Mouse (Mus musculus): ENCODE data around the gene Mmp21. TPM values are rescaled to one million over a fixed set of nuclear protein-coding genes. Genes with fewer than 3 reads are reported as not detected.

Mmp21 gene
- polyA plus RNA-seq, 1 experiment from 2014 or later, result not detected

GRCm38 (mm10) chr7:133638306-133638705, 41.6 kb downstream of the Mmp21 start:
- no peak overlapping the region for H3K27ac ChIP-seq (ENCODE audit: low read depth, low read length)
- H3K4me2 ChIP-seq, result peak overlapping the region; percentile 93
- no peaks in the 10 kb centered on the region for H3K9me3 ChIP-seq (ENCODE audit: control insufficient read depth, low read length)
- H3K27me3 ChIP-seq (replicated peaks; ENCODE audit: control insufficient read depth, insufficient read depth, low read length), result no peaks in the 10 kb centered on the region
- H3K9ac ChIP-seq (ENCODE audit: low read depth, low read length), result peak overlapping the region; percentile 92
- ATAC-seq (replicated peaks; ENCODE audit: low FRiP score), result no peak
- WGBS, result 5% methylated on average over 13 of the region's 13 CpGs
- no peaks in the 10 kb centered on the region; the same call in 1 of the 2 replicates for H3K4me1 ChIP-seq (replicated peaks; ENCODE audit: control insufficient read depth, insufficient read depth, low read length)
- H3K4me3 ChIP-seq (ENCODE audit: low read depth, low read length), result peak overlapping the region; percentile 98
- no peak for DNase-seq (ENCODE audit: low spot score)
- peaks cover 19% of the 10 kb centered on the region for H3K36me3 ChIP-seq (ENCODE audit: control insufficient read depth, insufficient read depth, low read length)

DNA sequence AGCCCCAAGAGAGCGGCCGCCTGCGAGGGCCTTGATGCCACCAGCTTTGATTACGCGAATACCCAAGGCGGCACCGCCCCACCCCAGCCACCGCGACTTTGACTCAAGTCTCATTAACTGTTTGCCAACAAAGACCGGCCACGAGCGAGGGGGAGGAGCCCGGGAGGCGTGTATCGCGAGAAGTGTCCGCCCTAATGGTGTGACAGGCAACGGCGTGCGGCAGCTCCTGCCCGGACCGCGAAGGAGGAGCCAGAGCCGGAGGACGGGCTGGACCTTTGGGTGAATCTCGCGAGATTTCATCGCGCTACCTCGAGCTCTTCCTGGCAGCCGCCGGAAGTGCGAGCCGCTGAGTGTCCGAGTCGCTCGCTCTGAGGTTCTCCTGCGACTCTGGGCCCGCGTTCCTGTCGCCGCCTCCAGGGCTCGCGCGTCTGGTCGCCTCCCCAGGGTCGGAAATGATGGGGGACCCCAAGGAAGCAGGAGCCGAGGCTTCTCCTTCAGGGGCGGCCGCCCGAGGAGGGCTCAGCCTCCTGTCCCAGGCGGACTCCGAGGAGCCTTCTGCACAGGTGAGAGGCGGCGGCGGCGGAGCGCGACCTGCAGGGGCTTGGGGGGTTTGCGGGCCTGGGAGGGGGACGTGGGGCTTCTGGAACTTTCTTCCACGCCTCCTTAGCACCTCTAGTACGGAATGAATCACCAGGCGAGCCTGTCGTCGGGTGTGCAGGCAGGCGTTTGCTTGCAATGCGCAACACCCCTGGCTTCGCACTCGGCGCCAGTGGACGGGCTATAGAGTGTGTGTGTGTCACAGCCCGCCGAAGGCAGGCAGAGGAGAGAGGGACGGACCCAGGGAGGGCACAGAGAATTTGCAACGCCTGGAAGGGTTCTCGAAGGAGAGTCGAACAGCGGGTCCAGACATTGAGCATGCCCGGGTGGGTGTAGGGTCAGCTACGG, 42.2 kb downstream of the Mmp21 start, which contains the start of gene Edrf1:
TSS of gene Edrf1 (plus strand) at position 183 of the 945 bp plus-strand sequence.
- peak within 1 kb of the TSS; percentile 98 for H3K4me3 ChIP-seq (ENCODE audit: low read depth, low read length)
- H3K9me3 ChIP-seq (ENCODE audit: control insufficient read depth, low read length), result no peaks in the 10 kb centered on the region
- H3K9ac ChIP-seq (ENCODE audit: low read depth, low read length), result peak within 1 kb of the TSS; percentile 92
- no peaks in the 10 kb centered on the region for H3K27me3 ChIP-seq (replicated peaks; ENCODE audit: control insufficient read depth, insufficient read depth, low read length)
- DNase-seq (ENCODE audit: low spot score) (peak; percentile 98), ATAC-seq (replicated peaks; ENCODE audit: low FRiP score) (peak; percentile 97)
- under 1% methylated on average over 81 of the region's 81 CpGs for WGBS
- H3K4me1 ChIP-seq (replicated peaks; ENCODE audit: control insufficient read depth, insufficient read depth, low read length), result no peaks in the 10 kb centered on the region; the same call in 1 of the 2 replicates
- peak within 1 kb of the TSS; percentile 80 for H3K27ac ChIP-seq (ENCODE audit: low read depth, low read length)
- H3K36me3 ChIP-seq (ENCODE audit: control insufficient read depth, insufficient read depth, low read length), result peaks cover 14% of the 10 kb centered on the region
- peak within 1 kb of the TSS; percentile 93 for H3K4me2 ChIP-seq

- DNase-seq (ENCODE audit: low spot score), result peak; percentile 76
- H3K27ac ChIP-seq (ENCODE audit: low read depth, low read length), result peak overlapping the region; percentile 80
- H3K27me3 ChIP-seq (replicated peaks; ENCODE audit: control insufficient read depth, insufficient read depth, low read length), result no peaks in the 10 kb centered on the region
- WGBS, result 2% methylated on average over 21 of the region's 21 CpGs
- H3K36me3 ChIP-seq (ENCODE audit: control insufficient read depth, insufficient read depth, low read length), result peaks cover 7% of the 10 kb centered on the region
- H3K4me2 ChIP-seq, result peak overlapping the region; percentile 93
- H3K9ac ChIP-seq (ENCODE audit: low read depth, low read length), result peak overlapping the region; percentile 74
- no peaks in the 10 kb centered on the region for H3K9me3 ChIP-seq (ENCODE audit: control insufficient read depth, low read length)
- H3K4me1 ChIP-seq (replicated peaks; ENCODE audit: control insufficient read depth, insufficient read depth, low read length), result no peaks in the 10 kb centered on the region; the same call in 1 of the 2 replicates
- peak overlapping the region; percentile 98 for H3K4me3 ChIP-seq (ENCODE audit: low read depth, low read length)
- ATAC-seq (replicated peaks; ENCODE audit: low FRiP score), result peak; percentile 25
Observed at GRCm38 (mm10) chr7:133636738-133637352, 43.0 kb downstream of the Mmp21 start.

GRCm38 (mm10) chr7:133634932-133635650, 44.8 kb downstream of the Mmp21 start:
- no peak for DNase-seq (ENCODE audit: low spot score)
- H3K4me1 ChIP-seq (replicated peaks; ENCODE audit: control insufficient read depth, insufficient read depth, low read length), result no peaks in the 10 kb centered on the region; the same call in 1 of the 2 replicates
- H3K36me3 ChIP-seq (ENCODE audit: control insufficient read depth, insufficient read depth, low read length), result no peaks in the 10 kb centered on the region
- no peaks in the 10 kb centered on the region for H3K9me3 ChIP-seq (ENCODE audit: control insufficient read depth, low read length)
- no peak for ATAC-seq (replicated peaks; ENCODE audit: low FRiP score)
- H3K27ac ChIP-seq (ENCODE audit: low read depth, low read length), result no peak overlapping the region
- no peak overlapping the region for H3K4me2 ChIP-seq
- WGBS, result 62% methylated on average over 10 of the region's 12 CpGs
- no peak overlapping the region for H3K9ac ChIP-seq (ENCODE audit: low read depth, low read length)
- H3K27me3 ChIP-seq (replicated peaks; ENCODE audit: control insufficient read depth, insufficient read depth, low read length), result no peaks in the 10 kb centered on the region
- no peak overlapping the region for H3K4me3 ChIP-seq (ENCODE audit: low read depth, low read length)

DNA sequence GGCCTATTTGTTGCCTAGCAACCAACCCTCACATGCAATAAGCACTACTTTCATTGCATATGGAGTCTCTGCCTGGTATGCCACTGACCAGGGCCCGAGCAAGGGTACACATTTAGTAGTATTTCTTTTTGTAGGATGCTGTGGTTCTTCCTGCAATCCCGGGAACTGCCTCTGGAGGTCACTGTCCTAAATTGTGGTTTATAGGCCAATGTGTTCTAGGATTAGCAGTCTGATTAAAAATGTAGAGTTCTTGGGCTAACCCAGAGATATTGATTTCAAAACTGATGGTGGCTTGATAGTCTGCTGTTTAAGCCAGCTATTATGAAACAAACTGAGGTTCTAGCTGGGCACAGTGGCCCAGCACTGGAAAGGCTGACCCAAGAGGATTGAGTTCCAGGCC, 47.4 kb downstream of the Mmp21 start:
- H3K4me3 ChIP-seq (ENCODE audit: low read depth, low read length), result no peak overlapping the region
- no peaks in the 10 kb centered on the region for H3K36me3 ChIP-seq (ENCODE audit: control insufficient read depth, insufficient read depth, low read length)
- H3K4me2 ChIP-seq, result no peak overlapping the region
- no peaks in the 10 kb centered on the region for H3K27me3 ChIP-seq (replicated peaks; ENCODE audit: control insufficient read depth, insufficient read depth, low read length)
- ATAC-seq (replicated peaks; ENCODE audit: low FRiP score) (no peak), DNase-seq (ENCODE audit: low spot score) (peak; percentile 36)
- no peaks in the 10 kb centered on the region for H3K9me3 ChIP-seq (ENCODE audit: control insufficient read depth, low read length)
- no peak overlapping the region for H3K27ac ChIP-seq (ENCODE audit: low read depth, low read length)
- 25% methylated on average over 2 of the region's 2 CpGs for WGBS
- no peak overlapping the region for H3K9ac ChIP-seq (ENCODE audit: low read depth, low read length)
- no peaks in the 10 kb centered on the region for H3K4me1 ChIP-seq (replicated peaks; ENCODE audit: control insufficient read depth, insufficient read depth, low read length)

DNA sequence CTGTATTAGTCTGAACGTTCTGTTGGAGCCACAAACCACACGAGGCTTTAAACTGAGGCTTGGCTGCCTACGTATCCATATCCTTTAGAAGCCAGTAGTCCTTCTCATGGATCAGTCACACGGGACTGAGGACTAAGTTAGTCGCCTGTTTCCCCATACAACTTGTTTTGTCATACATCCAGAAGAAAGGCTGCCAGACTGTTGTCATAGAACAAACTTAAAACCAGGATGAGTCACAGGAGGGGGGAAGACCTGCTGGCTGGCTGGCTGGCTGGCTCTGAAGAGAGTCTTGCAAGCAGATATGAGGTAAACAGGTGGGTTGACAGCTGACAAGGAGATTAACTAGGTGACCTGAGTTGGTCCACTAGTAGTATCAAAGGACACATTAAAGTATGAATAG, 49.0 kb downstream of the Mmp21 start:
- no peak overlapping the region for H3K4me3 ChIP-seq (ENCODE audit: low read depth, low read length)
- H3K36me3 ChIP-seq (ENCODE audit: control insufficient read depth, insufficient read depth, low read length), result no peaks in the 10 kb centered on the region
- H3K27me3 ChIP-seq (replicated peaks; ENCODE audit: control insufficient read depth, insufficient read depth, low read length), result no peaks in the 10 kb centered on the region
- no peak for ATAC-seq (replicated peaks; ENCODE audit: low FRiP score)
- no peak for DNase-seq (ENCODE audit: low spot score)
- H3K9ac ChIP-seq (ENCODE audit: low read depth, low read length), result no peak overlapping the region
- H3K27ac ChIP-seq (ENCODE audit: low read depth, low read length), result no peak overlapping the region
- no peaks in the 10 kb centered on the region for H3K4me1 ChIP-seq (replicated peaks; ENCODE audit: control insufficient read depth, insufficient read depth, low read length)
- WGBS, result 73% methylated on average over 5 of the region's 5 CpGs
- H3K4me2 ChIP-seq, result no peak overlapping the region
- no peaks in the 10 kb centered on the region for H3K9me3 ChIP-seq (ENCODE audit: control insufficient read depth, low read length)

GRCm38 (mm10) chr7:133627184-133627936, 52.5 kb downstream of the Mmp21 start:
- H3K27me3 ChIP-seq (replicated peaks; ENCODE audit: control insufficient read depth, insufficient read depth, low read length), result no peaks in the 10 kb centered on the region
- H3K4me2 ChIP-seq, result no peak overlapping the region
- no peak overlapping the region for H3K9ac ChIP-seq (ENCODE audit: low read depth, low read length)
- H3K36me3 ChIP-seq (ENCODE audit: control insufficient read depth, insufficient read depth, low read length), result no peaks in the 10 kb centered on the region
- DNase-seq (ENCODE audit: low spot score) (no peak), ATAC-seq (replicated peaks; ENCODE audit: low FRiP score) (no peak)
- WGBS, result 65% methylated on average over 14 of the region's 14 CpGs
- no peak overlapping the region for H3K27ac ChIP-seq (ENCODE audit: low read depth, low read length)
- no peaks in the 10 kb centered on the region for H3K9me3 ChIP-seq (ENCODE audit: control insufficient read depth, low read length)
- no peak overlapping the region for H3K4me3 ChIP-seq (ENCODE audit: low read depth, low read length)
- H3K4me1 ChIP-seq (replicated peaks; ENCODE audit: control insufficient read depth, insufficient read depth, low read length), result no peaks in the 10 kb centered on the region

All from liver, embryonic 11.5 days (tissue).